12 mouse cellular contexts compared by ENCODE assay signal in genomic region chr14:8220306-8220705, GRCm38 (mm10). TPM values are rescaled to one million over a fixed set of nuclear protein-coding genes. Genes with fewer than 3 reads are reported as not detected.
DNase-seq lines count a peak whose midpoint lies in the region; ATAC-seq lines count a peak whose summit lies in the region.
"Had no signal": no experiment of that assay in that cellular context is flagged by ENCODE, and none has a peak within 500 bp of the region (broad histone marks: within the 10 kb centered on the region; RNA-seq: fewer than 3 reads in every experiment).

No protein-coding gene starts in this region.

- no peaks in the 10 kb centered on the region for H3K9me3 ChIP-seq in embryonic facial prominence, embryonic 11.5 days (replicated peaks; ENCODE audit: control insufficient read depth, low read length)
- H3K9me3 ChIP-seq in embryonic facial prominence, embryonic 10.5 days: no peaks in the 10 kb centered on the region
- H3K9me3 ChIP-seq: lung, embryonic 15.5 days had no signal

- no peak overlapping the region for H3K4me3 ChIP-seq in embryonic facial prominence, embryonic 11.5 days (ENCODE audit: low read depth, low read length)
- no peak overlapping the region for H3K4me3 ChIP-seq in embryonic facial prominence, embryonic 10.5 days
- H3K4me3 ChIP-seq: lung, embryonic 15.5 days had no signal

- ATAC-seq in embryonic facial prominence, embryonic 11.5 days (replicated peaks; ENCODE audit: insufficient number of reproducible peaks, low FRiP score, low TSS enrichment, low read depth): no peak
- 0 out of 2 replicates have a peak, but pooled peaks have one; percentile 55 for ATAC-seq in megakaryocyte-erythroid progenitor cell, adult 5-6 weeks (replicated peaks; ENCODE audit: low FRiP score, low TSS enrichment, poor library complexity, severe bottlenecking)
- ATAC-seq: hindbrain, embryonic 16.5 days had no signal

- H3K4me2 ChIP-seq in embryonic facial prominence, embryonic 11.5 days (ENCODE audit: low read depth, low read length): no peak overlapping the region
- H3K4me2 ChIP-seq: lung, embryonic 15.5 days had no signal

- peaks cover 4% of the 10 kb centered on the region; the same call in 1 of the 2 replicates for H3K4me1 ChIP-seq in embryonic facial prominence, embryonic 11.5 days (ENCODE audit: control insufficient read depth, insufficient read depth, low read length)
- peaks cover 29% of the 10 kb centered on the region for H3K4me1 ChIP-seq in embryonic facial prominence, embryonic 10.5 days

- no peak overlapping the region for H3K9ac ChIP-seq in embryonic facial prominence, embryonic 11.5 days (replicated peaks; ENCODE audit: low read length)
- H3K9ac ChIP-seq: lung, embryonic 15.5 days had no signal

- peak; percentile 16 for DNase-seq in embryonic facial prominence, embryonic 11.5 days (ENCODE audit: low spot score)
- DNase-seq in embryonic facial prominence, embryonic 10.5 days (ENCODE audit: low spot score): no peak
- DNase-seq in lung, postnatal 10 days: peak; percentile 17
- no peak for DNase-seq in lung, postnatal 14 days
- peak; percentile 51 for DNase-seq in cerebellum, adult 9-11 months
- no peak for DNase-seq in adrenal gland, postnatal 4 days (ENCODE audit: low spot score in 2 of 2)
- no peak for DNase-seq in gastrocnemius, adult 18-20 months (ENCODE audit: low spot score)

- no peaks in the 10 kb centered on the region for H3K27me3 ChIP-seq in embryonic facial prominence, embryonic 11.5 days (ENCODE audit: control insufficient read depth, insufficient read depth, low read length)
- peaks cover 20% of the 10 kb centered on the region for H3K27me3 ChIP-seq in embryonic facial prominence, embryonic 10.5 days (replicated peaks; ENCODE audit: low read depth, poor library complexity, severe bottlenecking)
- H3K27me3 ChIP-seq: lung, embryonic 15.5 days had no signal

- H3K27ac ChIP-seq in embryonic facial prominence, embryonic 11.5 days (replicated peaks; ENCODE audit: low read depth, low read length): no peak overlapping the region
- no peak overlapping the region for H3K27ac ChIP-seq in embryonic facial prominence, embryonic 10.5 days (replicated peaks)
- H3K27ac ChIP-seq: lung, embryonic 15.5 days had no signal

- H3K36me3 ChIP-seq in embryonic facial prominence, embryonic 11.5 days (replicated peaks; ENCODE audit: control insufficient read depth, insufficient read depth, low read depth, low read length): no peaks in the 10 kb centered on the region
- H3K36me3 ChIP-seq in embryonic facial prominence, embryonic 10.5 days (replicated peaks): peaks cover 13% of the 10 kb centered on the region

- WGBS in embryonic facial prominence, embryonic 11.5 days: 62% methylated on average over 7 of the region's 7 CpGs
- 57% methylated on average over 7 of the region's 7 CpGs for WGBS in embryonic facial prominence, embryonic 10.5 days

RNA-seq across cellular contexts. Expression of gene Kctd6, which starts 6.4 kb away (rescaled TPM):
- 11.9 and 14.1 TPM in 2 replicates for polyA plus RNA-seq in embryonic facial prominence, embryonic 11.5 days (2014; fragmentation: Nextera tagmentation; extraction: Ambion mirVana)
- 6.3 and 8.3 TPM in 2 replicates for polyA plus RNA-seq in embryonic facial prominence, embryonic 10.5 days (2016; fragmentation: Nextera tagmentation; extraction: Ambion mirVana)
- total RNA-seq in megakaryocyte-erythroid progenitor cell, adult 5-6 weeks (2014; fragmentation: Nextera tagmentation): 9.3 and 10.7 TPM in 2 replicates
- 5.5 and 8.1 TPM in 2 replicates for total RNA-seq in megakaryocyte-erythroid progenitor cell, adult 5-6 weeks (2017)
- 10 to 100 TPM; 16.0 to 18.8 TPM for total RNA-seq in adrenal gland, postnatal 4 days (2021)
- total RNA-seq in gastrocnemius, adult 18-20 months (2021): 1 to 10 TPM; 7.7 to 8.4 TPM

RNA-seq across cellular contexts. Expression of gene Acox2, which starts 38.8 kb away (rescaled TPM):
- not detected in 2 replicates for polyA plus RNA-seq in embryonic facial prominence, embryonic 11.5 days (2014; fragmentation: Nextera tagmentation; extraction: Ambion mirVana)
- not detected in 2 replicates for polyA plus RNA-seq in embryonic facial prominence, embryonic 10.5 days (2016; fragmentation: Nextera tagmentation; extraction: Ambion mirVana)
- total RNA-seq in megakaryocyte-erythroid progenitor cell, adult 5-6 weeks (2014; fragmentation: Nextera tagmentation): not detected in 2 replicates
- not detected in 2 replicates for total RNA-seq in megakaryocyte-erythroid progenitor cell, adult 5-6 weeks (2017)
- 10 to 100 TPM in 1 of 2 experiments, 1 to 10 TPM in 1; 1.1 to 11.4 TPM for total RNA-seq in adrenal gland, postnatal 4 days (2021)
- total RNA-seq in gastrocnemius, adult 18-20 months (2021): under 1 TPM; 0.64 to 0.69 TPM
- total RNA-seq: ES-E14 had no signal
- polyA plus RNA-seq: neural tube, embryonic 14.5 days had no signal

RNA-seq across cellular contexts. Expression of gene Pdhb, which starts 47.5 kb away (rescaled TPM):
- polyA plus RNA-seq in embryonic facial prominence, embryonic 11.5 days (2014; fragmentation: Nextera tagmentation; extraction: Ambion mirVana): 212 and 229 TPM in 2 replicates
- polyA plus RNA-seq in embryonic facial prominence, embryonic 10.5 days (2016; fragmentation: Nextera tagmentation; extraction: Ambion mirVana): 200 and 214 TPM in 2 replicates
- 108 and 124 TPM in 2 replicates for total RNA-seq in megakaryocyte-erythroid progenitor cell, adult 5-6 weeks (2014; fragmentation: Nextera tagmentation)
- total RNA-seq in megakaryocyte-erythroid progenitor cell, adult 5-6 weeks (2017): 177 and 210 TPM in 2 replicates
- total RNA-seq in adrenal gland, postnatal 4 days (2021): 100 to 1,000 TPM; 233 to 238 TPM
- 100 to 1,000 TPM; 272 to 299 TPM for total RNA-seq in gastrocnemius, adult 18-20 months (2021)

Comparison
In these comparisons a context has a peak if more than half of its experiments do, and no peak if none do; other contexts are left out.
1. DNase-seq: peak in embryonic facial prominence, embryonic 11.5 days (single experiment), lung, postnatal 10 days (single experiment) and cerebellum, adult 9-11 months (single experiment); none in embryonic facial prominence, embryonic 10.5 days (single experiment), lung, postnatal 14 days (single experiment), adrenal gland, postnatal 4 days (0 of 2) and gastrocnemius, adult 18-20 months (single experiment).